Mouse (Mus musculus): ENCODE measurements at regions not wholly inside any gene's neighbourhood (a gene's known extent, or its start where the extent isn't known, plus 50 kb on each side); places are given as distances from the start of the nearest gene placed in this dataset.
A peak's percentile ranks its signal among the peaks of the same experiment; 100 is the strongest.
"Not testable (repeated sequence)": the region's sequence is repeated elsewhere in the genome, so short reads cannot be mapped to it uniquely, and the experiment has no call there.

GRCm38 (mm10) chr6:3201507-3201906 is 197.9 kb downstream of the Samd9l start:
- peak; percentile 47 for DNase-seq (ENCODE audit: low read depth, low spot score)

GRCm38 (mm10) chr6:3201107-3201506 is 198.3 kb downstream of the Samd9l start:
- no peak for DNase-seq (ENCODE audit: low read depth, low spot score)

- DNase-seq (ENCODE audit: low read depth, low spot score): peak; percentile 64
Measured at GRCm38 (mm10) chr6:3200586-3200985, 198.8 kb downstream of the Samd9l start.

- DNase-seq (ENCODE audit: low read depth, low spot score): not testable (repeated sequence)
Measured at GRCm38 (mm10) chr6:3192424-3192820, 206.9 kb downstream of the Samd9l start.

GRCm38 (mm10) chr6:3191695-3192423 is 207.5 kb downstream of the Samd9l start:
- DNase-seq (ENCODE audit: low read depth, low spot score): not testable (repeated sequence)

- peak; percentile 93 for DNase-seq (ENCODE audit: low read depth, low spot score)
Measured at GRCm38 (mm10) chr6:3183819-3184199, 215.6 kb downstream of the Samd9l start.

- peak; percentile 100 for DNase-seq (ENCODE audit: low read depth, low spot score)
Measured at GRCm38 (mm10) chr6:3182889-3183818, 216.2 kb downstream of the Samd9l start.

GRCm38 (mm10) chr6:3182424-3182841 is 216.9 kb downstream of the Samd9l start:
- DNase-seq (ENCODE audit: low read depth, low spot score): not testable (repeated sequence)

- not testable (repeated sequence) for DNase-seq (ENCODE audit: low read depth, low spot score)
Measured at GRCm38 (mm10) chr6:3179603-3180348, 219.6 kb downstream of the Samd9l start.

- DNase-seq (ENCODE audit: low read depth, low spot score): not testable (repeated sequence)
Measured at GRCm38 (mm10) chr6:3169479-3169878, 229.9 kb downstream of the Samd9l start.

GRCm38 (mm10) chr6:3166149-3166548 is 233.2 kb downstream of the Samd9l start:
- DNase-seq (ENCODE audit: low read depth, low spot score): not testable (repeated sequence)

GRCm38 (mm10) chr6:3151901-3152300 is 247.5 kb downstream of the Samd9l start:
- DNase-seq (ENCODE audit: low read depth, low spot score): not testable (repeated sequence)

- DNase-seq (ENCODE audit: low read depth, low spot score): not testable (repeated sequence)
Measured at GRCm38 (mm10) chr6:3137823-3138222, 261.5 kb downstream of the Samd9l start.

- DNase-seq (ENCODE audit: low read depth, low spot score): not testable (repeated sequence)
Measured at GRCm38 (mm10) chr6:3133763-3134162, 265.6 kb downstream of the Samd9l start.

GRCm38 (mm10) chr6:3116296-3116695 is 283.1 kb downstream of the Samd9l start:
- DNase-seq (ENCODE audit: low read depth, low spot score): not testable (repeated sequence)

All from R1 (cell line).